Mouse (Mus musculus): Measurements from ENCODE around the gene Fancl.

The Fancl gene

GRCm38 (mm10) chr11:26495951-26496350 lies 110.0 kb downstream of the Fancl start:
- DNase-seq, result no peak

- no peak for DNase-seq
Measured at GRCm38 (mm10) chr11:26513683-26514082, 127.7 kb downstream of the Fancl start.

- no peak for DNase-seq
Measured at GRCm38 (mm10) chr11:26516086-26516485, 130.2 kb downstream of the Fancl start.

GRCm38 (mm10) chr11:26518991-26519390 lies 133.1 kb downstream of the Fancl start:
- DNase-seq, result no peak

Data from thymus, postnatal 4 days (tissue).